Mouse (Mus musculus) c-Kit-negative CD71-positive TER-119-positive erythroid progenitor cells, embryonic 14.5 days (primary cell): Measurements from ENCODE around the gene Fam19a1.

Experiments
- DNase-seq: peaks from one replicate; pipeline ENCODE4 v3.0.0-alpha.2; 2013; ENCODE audit warnings: low read depth, low spot score

Fam19a1 gene

GRCm38 (mm10) chr6:96254815-96255214 is 141.9 kb downstream of the Fam19a1 start:
- DNase-seq: no peak

GRCm38 (mm10) chr6:96258651-96259050 is 145.7 kb downstream of the Fam19a1 start:
- DNase-seq: no peak

GRCm38 (mm10) chr6:96266456-96266855 is 153.5 kb downstream of the Fam19a1 start:
- no peak for DNase-seq

- DNase-seq: no peak
These were observed 155.8 kb downstream of the Fam19a1 start for GRCm38 (mm10) chr6:96268788-96269187.

GRCm38 (mm10) chr6:96270436-96270835 is 157.5 kb downstream of the Fam19a1 start:
- no peak for DNase-seq

DNA sequence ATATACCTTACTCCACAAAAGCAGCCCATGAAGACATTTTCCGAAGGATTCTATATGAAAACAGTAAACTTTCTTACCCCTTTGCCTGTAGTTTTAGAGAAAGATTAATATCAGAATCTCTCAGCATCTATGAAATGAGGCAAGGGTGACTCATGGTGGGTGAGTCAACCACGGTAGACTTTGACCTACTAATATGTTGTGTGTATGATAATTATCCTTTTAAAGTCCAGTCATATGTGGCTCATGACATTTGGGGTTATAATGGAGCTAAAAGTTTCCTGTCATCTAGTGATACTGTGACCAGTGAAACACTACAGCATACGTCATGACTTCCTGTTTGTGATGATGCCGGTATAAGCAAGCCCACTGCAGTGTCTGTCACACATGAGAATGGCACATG is 170.8 kb downstream of the Fam19a1 start:
- no peak for DNase-seq

DNA sequence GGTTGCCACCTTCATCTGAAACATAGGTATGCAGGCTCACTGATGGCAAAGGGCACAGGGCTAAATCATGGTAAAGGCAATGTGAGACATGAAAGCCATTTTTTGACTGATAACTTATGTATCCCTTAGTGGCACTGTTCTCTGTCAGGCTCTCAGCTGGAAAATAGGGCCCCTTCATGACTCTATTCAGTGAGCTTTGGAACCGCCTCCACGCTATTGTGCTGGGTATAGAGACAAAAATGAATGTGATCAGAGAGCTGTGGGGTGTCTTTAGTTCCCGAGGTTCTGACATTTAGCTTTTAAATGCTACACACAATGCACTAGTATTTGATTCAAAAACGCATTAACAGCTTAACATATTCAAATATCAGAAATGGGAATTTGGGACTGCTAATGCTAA is 171.6 kb downstream of the Fam19a1 start:
- no peak for DNase-seq

- DNase-seq: no peak
These were observed 173.3 kb downstream of the Fam19a1 start for GRCm38 (mm10) chr6:96286276-96286675.

- no peak for DNase-seq
These were observed 174.4 kb downstream of the Fam19a1 start for GRCm38 (mm10) chr6:96287377-96287776.

DNA sequence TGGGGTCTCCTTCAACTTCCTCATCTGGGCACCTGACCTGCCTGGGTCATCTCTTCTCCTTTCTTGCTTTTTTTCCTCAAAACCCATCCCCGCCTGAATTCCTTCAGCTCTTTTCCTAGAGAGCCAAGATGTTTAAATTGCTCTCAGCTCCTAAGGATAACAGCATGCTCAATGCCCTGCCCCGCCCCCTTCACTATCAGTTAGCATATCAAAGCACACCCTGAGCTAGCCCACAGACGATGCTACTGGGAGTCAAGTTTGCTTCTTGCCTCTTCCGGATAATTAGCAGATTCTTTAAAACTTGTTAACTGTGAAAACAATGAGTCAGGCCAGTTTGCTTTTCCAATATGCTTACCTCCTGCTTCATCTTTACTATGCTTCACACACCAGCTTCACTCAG is 176.7 kb downstream of the Fam19a1 start:
- no peak for DNase-seq

DNA sequence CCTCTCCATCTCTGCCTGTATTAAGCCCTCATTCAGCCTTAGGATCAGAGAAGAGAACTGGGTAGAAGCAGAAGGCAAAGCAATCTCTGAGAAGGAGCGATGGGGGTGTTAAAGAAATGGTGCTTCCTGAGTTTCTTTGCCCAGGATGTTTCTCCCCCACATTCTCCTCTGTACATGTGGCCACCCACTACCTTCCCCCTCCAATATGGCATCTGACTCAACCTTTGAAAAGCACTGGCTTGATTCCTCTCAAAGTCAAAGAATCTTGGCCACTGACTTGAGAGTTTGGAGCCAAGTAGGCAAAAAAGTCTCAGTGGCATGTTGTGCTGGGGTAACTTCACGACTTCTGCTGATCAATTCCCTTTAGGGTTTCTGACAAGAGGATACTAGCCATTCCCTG is 234.5 kb downstream of the Fam19a1 start:
- DNase-seq: no peak

DNA sequence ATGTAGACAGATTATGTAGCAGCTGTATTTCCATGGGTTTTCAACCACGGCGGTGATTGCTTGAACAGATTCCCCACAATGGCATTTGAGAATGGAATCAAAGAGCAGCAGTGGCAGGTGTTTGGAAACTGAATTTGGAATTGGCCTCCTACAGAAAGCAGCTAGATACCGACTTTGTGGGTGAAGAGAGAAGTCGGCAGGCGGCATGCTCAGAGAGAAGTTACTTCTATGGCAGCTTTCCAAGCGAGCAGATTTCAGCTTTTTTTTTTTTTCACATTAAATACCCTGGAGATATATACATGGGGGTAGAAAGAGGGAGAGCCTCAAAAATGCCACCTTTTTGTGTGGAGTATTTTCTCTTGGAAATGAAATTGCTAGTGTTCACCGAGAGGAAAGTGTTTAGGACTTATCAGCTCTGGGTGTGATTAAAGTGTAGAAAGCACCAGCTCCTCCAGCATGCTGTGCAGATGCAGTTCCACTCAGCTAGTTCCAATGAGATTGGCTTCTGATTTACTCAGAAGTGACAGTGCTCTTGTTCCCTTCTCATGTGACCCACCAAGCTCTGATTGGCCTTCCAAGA is 236.6 kb downstream of the Fam19a1 start:
- DNase-seq: no peak

DNA sequence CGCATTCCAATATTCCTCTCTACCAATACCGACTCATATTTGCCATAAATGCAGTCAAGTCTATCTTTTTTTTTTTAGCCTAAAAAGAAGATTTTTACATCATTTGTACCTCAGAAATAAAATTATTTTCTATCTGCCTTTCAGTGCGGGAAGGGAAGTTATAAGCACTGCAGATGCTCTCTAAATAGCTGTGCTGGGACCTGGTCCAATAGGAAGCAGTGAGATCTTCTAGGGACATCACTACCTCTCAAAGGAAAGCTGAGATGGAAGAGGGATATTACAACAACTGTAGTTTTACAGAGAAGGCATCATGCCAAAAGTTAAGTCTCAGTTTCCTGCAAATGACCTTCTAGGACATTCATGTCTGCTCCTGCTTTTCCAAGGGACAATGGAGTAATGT is 256.6 kb downstream of the Fam19a1 start:
- no peak for DNase-seq

GRCm38 (mm10) chr6:96372848-96373247 is 259.9 kb downstream of the Fam19a1 start:
- DNase-seq: no peak

DNA sequence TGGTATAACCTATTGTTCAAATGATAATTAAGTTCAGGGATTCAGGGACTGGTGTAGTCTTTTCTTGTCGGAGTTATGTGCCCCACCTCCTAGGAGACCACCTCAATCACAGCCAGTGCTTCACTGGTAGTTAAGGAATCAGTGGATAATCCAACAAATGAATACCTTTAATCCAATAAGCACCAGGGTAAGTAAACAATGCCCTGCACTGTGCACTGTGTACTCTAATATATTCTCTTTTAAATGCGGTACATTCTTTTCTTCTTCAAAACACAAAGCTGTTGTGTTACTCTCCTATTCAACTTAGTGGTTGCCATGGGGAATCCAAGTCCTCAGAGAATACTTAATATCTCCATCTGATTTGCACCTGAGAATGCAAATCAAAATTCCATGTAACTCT is 260.3 kb downstream of the Fam19a1 start:
- DNase-seq: no peak

- DNase-seq: no peak
These were observed 263.8 kb downstream of the Fam19a1 start for GRCm38 (mm10) chr6:96376773-96377172.

- DNase-seq: no peak
These were observed 266.3 kb downstream of the Fam19a1 start for GRCm38 (mm10) chr6:96379229-96379628.

DNA sequence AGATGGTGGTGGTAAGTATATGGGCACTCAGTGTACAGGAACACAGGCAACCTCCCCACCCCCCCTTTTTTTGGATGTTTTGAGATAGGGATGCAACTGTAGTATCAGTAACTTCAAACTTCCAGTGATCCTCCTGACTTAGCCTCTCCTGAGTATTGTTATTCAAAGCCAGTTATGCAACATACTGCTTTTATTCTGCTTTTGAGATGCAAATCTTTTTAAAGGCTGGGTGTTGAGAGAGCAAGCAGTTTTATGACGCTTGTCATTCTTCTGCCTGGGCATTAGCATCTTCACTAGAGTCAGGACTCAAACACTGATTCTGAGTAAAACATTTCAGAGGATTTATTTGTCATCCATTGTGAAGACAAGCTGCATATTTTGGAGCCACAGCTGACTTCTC is 271.5 kb downstream of the Fam19a1 start:
- no peak for DNase-seq

- no peak for DNase-seq
These were observed 305.9 kb downstream of the Fam19a1 start for GRCm38 (mm10) chr6:96418866-96419265.

- no peak for DNase-seq
These were observed 306.9 kb downstream of the Fam19a1 start for GRCm38 (mm10) chr6:96419704-96420382.

- DNase-seq: no peak
These were observed 307.6 kb downstream of the Fam19a1 start for GRCm38 (mm10) chr6:96420515-96420914.

DNA sequence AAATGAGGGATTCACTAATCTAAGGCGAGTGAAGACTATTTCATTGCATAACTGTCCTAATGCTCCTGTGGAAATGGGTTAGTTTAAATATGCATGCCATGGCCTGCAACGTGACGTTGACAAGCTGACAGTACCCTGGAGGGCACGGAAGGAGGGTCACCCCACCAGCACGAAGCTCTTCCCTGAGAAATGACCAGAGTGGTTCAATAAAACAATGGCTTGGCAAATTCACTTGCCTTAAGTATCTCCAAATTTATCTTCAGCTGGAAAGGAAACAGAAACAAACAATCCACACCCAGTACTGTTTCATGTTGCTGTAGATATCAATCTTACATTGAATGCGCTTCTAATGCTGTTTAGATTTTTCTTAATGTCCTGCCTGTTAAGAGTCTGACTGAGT is 316.4 kb downstream of the Fam19a1 start:
- DNase-seq: no peak

- no peak for DNase-seq
These were observed 319.4 kb downstream of the Fam19a1 start for GRCm38 (mm10) chr6:96432397-96432796.

- no peak for DNase-seq
These were observed 320.9 kb downstream of the Fam19a1 start for GRCm38 (mm10) chr6:96433896-96434295.
